Mouse (Mus musculus): ENCODE data around the gene 3110001I22Rik. TPM values are rescaled to one million over a fixed set of nuclear protein-coding genes. Genes with fewer than 3 reads are reported as not detected.
"Not testable (repeated sequence)": the region's sequence is repeated elsewhere in the genome, so short reads cannot be mapped to it uniquely, and the experiment has no call there.

The 3110001I22Rik gene
- polyA plus RNA-seq, 1 experiment from 2014 or later = 3.0 TPM

DNA sequence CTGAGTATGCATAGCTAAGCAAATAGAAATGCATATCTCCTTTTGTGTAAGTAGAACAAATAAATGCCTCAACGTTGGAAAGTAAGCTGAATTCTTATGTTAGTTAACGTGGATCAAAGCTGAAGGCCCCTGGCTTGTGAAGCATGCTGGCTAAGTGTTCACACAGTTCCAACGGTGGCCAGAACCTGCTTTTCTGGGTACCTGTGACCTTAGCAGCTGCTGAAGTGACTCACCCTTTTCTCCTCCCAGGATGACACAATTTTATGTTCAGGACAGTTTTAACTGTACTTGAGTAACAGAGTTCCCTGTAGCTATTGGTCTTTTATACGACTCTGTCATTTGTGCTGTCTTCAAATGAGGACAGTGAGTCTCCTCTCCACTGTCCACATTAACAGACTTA is 25.8 kb upstream of the 3110001I22Rik start:
- TF ChIP-seq CTCF (IDR thresholded peaks at IDR 0.05; ENCODE audit: low read depth) = no peak
- no peaks in the 10 kb centered on the region for H3K9me3 ChIP-seq (ENCODE audit: control insufficient read depth, low read length)
- no peak overlapping the region for H3K4me3 ChIP-seq (ENCODE audit: low read depth, low read length)
- H3K4me2 ChIP-seq (replicated peaks; ENCODE audit: low read depth) = no peak overlapping the region
- 0 out of 2 replicates have a peak overlapping the region, but pooled peaks have one; percentile 45 for H3K27ac ChIP-seq (replicated peaks)
- DNase-seq (ENCODE audit: low spot score) = peak; percentile 77
- 58% methylated on average over 4 of the region's 4 CpGs for WGBS
- H3K4me1 ChIP-seq (replicated peaks; ENCODE audit: control insufficient read depth, insufficient read depth) = no peaks in the 10 kb centered on the region
- peak; percentile 93 for ATAC-seq (ENCODE audit: low FRiP score, low TSS enrichment)
- H3K9ac ChIP-seq (ENCODE audit: low read length) = no peak overlapping the region
- H3K36me3 ChIP-seq (ENCODE audit: control insufficient read depth, insufficient read depth, low read length) = peaks cover 6% of the 10 kb centered on the region
- H3K27me3 ChIP-seq (ENCODE audit: control insufficient read depth, insufficient read depth, low read length) = no peaks in the 10 kb centered on the region

DNA sequence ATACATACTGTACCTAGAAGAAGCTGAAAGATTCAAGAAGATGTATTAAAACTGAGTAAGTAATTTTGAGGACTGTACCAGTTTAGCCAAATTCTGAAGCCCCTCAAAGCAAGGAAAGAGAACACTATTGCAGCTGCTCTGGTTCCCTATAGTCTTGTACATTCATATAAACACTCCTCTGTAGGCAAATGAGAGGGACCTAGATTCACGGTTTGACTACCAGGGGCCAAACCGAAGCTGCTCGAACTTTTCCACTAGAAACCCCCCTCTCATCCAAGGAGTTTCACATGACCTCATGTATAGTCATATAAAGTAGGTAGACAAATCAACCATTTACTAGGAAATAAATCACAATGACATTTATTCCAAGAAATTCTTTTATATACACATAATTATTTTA is 12.8 kb upstream of the 3110001I22Rik start:
- H3K9me3 ChIP-seq (ENCODE audit: control insufficient read depth, low read length) = no peaks in the 10 kb centered on the region
- no peak for ATAC-seq (ENCODE audit: low FRiP score, low TSS enrichment)
- no peaks in the 10 kb centered on the region for H3K4me1 ChIP-seq (replicated peaks; ENCODE audit: control insufficient read depth, insufficient read depth)
- no peak overlapping the region for H3K27ac ChIP-seq (replicated peaks)
- H3K36me3 ChIP-seq (ENCODE audit: control insufficient read depth, insufficient read depth, low read length) = peaks cover 11% of the 10 kb centered on the region
- H3K27me3 ChIP-seq (ENCODE audit: control insufficient read depth, insufficient read depth, low read length) = no peaks in the 10 kb centered on the region
- WGBS = 94% methylated on average over 3 of the region's 3 CpGs
- H3K9ac ChIP-seq (ENCODE audit: low read length) = no peak overlapping the region
- no peak for DNase-seq (ENCODE audit: low spot score)
- H3K4me3 ChIP-seq (ENCODE audit: low read depth, low read length) = no peak overlapping the region
- no peak overlapping the region for H3K4me2 ChIP-seq (replicated peaks; ENCODE audit: low read depth)
- TF ChIP-seq EP300 (optimal IDR thresholded peaks at IDR 0.05) (no peak), CTCF (IDR thresholded peaks at IDR 0.05; ENCODE audit: low read depth) (no peak)

DNA sequence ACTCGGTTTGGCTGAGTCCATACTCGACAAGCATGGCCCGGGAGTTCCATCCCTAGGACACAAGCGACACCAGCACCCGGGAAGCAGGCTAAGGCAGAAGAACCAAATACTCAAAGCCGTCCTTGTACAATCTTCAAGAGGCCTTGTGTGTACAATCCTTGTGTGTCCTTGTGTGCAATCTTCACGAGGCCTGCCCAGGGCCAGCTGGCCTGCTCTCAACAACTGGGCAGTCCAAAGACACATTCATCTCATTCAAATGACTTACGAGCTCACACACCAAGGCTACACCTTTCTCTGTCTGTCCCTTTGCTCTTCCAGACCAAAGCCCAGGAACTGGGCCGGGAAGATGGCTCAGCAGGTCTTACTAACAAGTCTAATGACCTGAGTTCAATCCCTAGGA is 11.0 kb upstream of the 3110001I22Rik start:
- H3K4me3 ChIP-seq (ENCODE audit: low read depth, low read length) = no peak overlapping the region
- H3K4me2 ChIP-seq (replicated peaks; ENCODE audit: low read depth) = no peak overlapping the region
- peaks cover 10% of the 10 kb centered on the region for H3K36me3 ChIP-seq (ENCODE audit: control insufficient read depth, insufficient read depth, low read length)
- TF ChIP-seq CTCF (IDR thresholded peaks at IDR 0.05; ENCODE audit: low read depth) (no peak), EP300 (optimal IDR thresholded peaks at IDR 0.05) (no peak)
- no peaks in the 10 kb centered on the region for H3K4me1 ChIP-seq (replicated peaks; ENCODE audit: control insufficient read depth, insufficient read depth)
- H3K27me3 ChIP-seq (ENCODE audit: control insufficient read depth, insufficient read depth, low read length) = no peaks in the 10 kb centered on the region
- H3K9me3 ChIP-seq (ENCODE audit: control insufficient read depth, low read length) = no peaks in the 10 kb centered on the region
- 89% methylated on average over 9 of the region's 9 CpGs for WGBS
- DNase-seq (ENCODE audit: low spot score) = no peak
- ATAC-seq (ENCODE audit: low FRiP score, low TSS enrichment) = no peak
- no peak overlapping the region for H3K27ac ChIP-seq (replicated peaks)
- H3K9ac ChIP-seq (ENCODE audit: low read length) = no peak overlapping the region

DNA sequence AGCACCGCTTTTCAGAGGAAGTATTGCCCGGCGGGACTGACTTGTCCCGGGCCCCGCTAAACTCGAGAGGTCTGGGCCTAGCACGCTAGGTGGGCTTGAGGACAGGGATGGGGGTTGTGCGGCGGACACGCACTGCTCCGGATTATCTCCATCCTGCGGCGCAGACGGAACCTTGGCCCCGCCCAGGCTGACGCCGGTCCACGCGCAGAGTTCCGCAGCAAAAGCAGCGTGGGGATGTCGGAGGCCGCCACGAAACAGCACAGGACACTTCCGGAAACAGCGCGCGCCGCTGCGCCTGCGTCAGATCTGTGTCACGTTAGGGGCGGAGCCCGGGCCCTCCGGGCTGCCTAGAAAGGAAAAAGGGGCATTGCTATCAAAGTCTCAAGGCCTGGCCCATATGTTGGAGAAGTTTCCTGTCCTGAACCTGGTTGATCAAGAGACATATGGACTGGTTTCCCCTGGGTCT is 3.8 kb upstream of the 3110001I22Rik start, which contains the start of gene Parn:
Parn (minus strand) TSS at position 293 of the 466 bp plus-strand sequence.
- Histone ChIP-seq H3K27ac (replicated peaks) (peak within 1 kb of the TSS; percentile 86), H3K4me1 (replicated peaks; ENCODE audit: control insufficient read depth, insufficient read depth) (no peaks in the 10 kb centered on the region; the same call in 1 of the 2 replicates), H3K36me3 (ENCODE audit: control insufficient read depth, insufficient read depth, low read length) (0 out of 2 replicates have a peak, but pooled peaks cover 2% of the 10 kb centered on the region), H3K4me2 (replicated peaks; ENCODE audit: low read depth) (peak within 1 kb of the TSS; percentile 63), H3K9ac (ENCODE audit: low read length) (peak within 1 kb of the TSS; percentile 75), H3K9me3 (ENCODE audit: control insufficient read depth, low read length) (no peaks in the 10 kb centered on the region), H3K4me3 (ENCODE audit: low read depth, low read length) (peak within 1 kb of the TSS; percentile 73), H3K27me3 (ENCODE audit: control insufficient read depth, insufficient read depth, low read length) (no peaks in the 10 kb centered on the region)
- DNase-seq (ENCODE audit: low spot score) = peak; percentile 95
- TF ChIP-seq EP300 (optimal IDR thresholded peaks at IDR 0.05) (no peak), CTCF (IDR thresholded peaks at IDR 0.05; ENCODE audit: low read depth) (peak; percentile 1; the same call in 1 of the 2 replicates)
- WGBS = under 1% methylated on average over 35 of the region's 35 CpGs
- peak; percentile 88 for ATAC-seq (ENCODE audit: low FRiP score, low TSS enrichment)

DNA sequence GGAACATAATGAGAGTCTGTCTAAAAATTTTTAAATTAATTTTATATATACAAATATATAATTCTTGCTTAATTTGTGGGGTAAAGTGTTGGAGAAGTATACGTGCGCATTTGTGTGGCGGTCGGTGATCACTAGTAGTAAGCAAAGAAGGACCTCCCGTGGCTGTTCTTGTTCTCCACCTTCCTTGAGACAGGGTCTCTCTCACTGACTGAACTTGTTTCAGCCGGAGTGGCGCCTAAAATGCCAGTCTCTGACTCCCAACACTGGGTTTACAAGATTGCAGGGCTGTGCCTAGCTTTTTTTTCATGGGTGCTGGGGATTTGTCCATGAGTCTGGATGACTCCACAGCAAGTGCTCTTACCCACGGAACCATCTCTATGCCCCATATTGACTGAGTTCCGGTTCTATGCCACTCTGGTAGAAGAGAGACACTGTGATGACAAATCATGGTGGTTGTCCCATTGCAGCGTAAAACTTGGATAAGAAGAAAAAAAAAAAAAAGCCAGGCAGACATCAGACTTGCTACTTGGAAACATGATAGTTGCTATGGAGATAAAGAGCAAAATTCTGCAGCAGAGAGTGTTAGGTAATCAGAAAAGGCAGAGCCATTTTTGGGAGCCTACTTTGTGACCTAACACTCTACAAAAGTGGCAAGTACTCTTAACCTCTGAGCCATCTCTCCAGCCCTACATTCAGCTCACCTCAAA is 3.2 kb upstream of the 3110001I22Rik start:
- Histone ChIP-seq H3K4me3 (ENCODE audit: low read depth, low read length) (0 out of 2 replicates have a peak overlapping the region, but pooled peaks have one; percentile 73), H3K4me2 (replicated peaks; ENCODE audit: low read depth) (peak overlapping the region; percentile 63), H3K9ac (ENCODE audit: low read length) (peak overlapping the region; percentile 75; the same call in 1 of the 2 replicates), H3K27ac (replicated peaks) (no peak overlapping the region; the same call in 1 of the 2 replicates), H3K27me3 (ENCODE audit: control insufficient read depth, insufficient read depth, low read length) (no peaks in the 10 kb centered on the region), H3K36me3 (ENCODE audit: control insufficient read depth, insufficient read depth, low read length) (0 out of 2 replicates have a peak, but pooled peaks cover 2% of the 10 kb centered on the region), H3K4me1 (replicated peaks; ENCODE audit: control insufficient read depth, insufficient read depth) (no peaks in the 10 kb centered on the region; the same call in 1 of the 2 replicates), H3K9me3 (ENCODE audit: control insufficient read depth, low read length) (no peaks in the 10 kb centered on the region)
- DNase-seq (ENCODE audit: low spot score) = no peak
- ATAC-seq (ENCODE audit: low FRiP score, low TSS enrichment) = no peak
- TF ChIP-seq EP300 (optimal IDR thresholded peaks at IDR 0.05) (no peak), CTCF (IDR thresholded peaks at IDR 0.05; ENCODE audit: low read depth) (no peak)
- 79% methylated on average over 10 of the region's 10 CpGs for WGBS

DNA sequence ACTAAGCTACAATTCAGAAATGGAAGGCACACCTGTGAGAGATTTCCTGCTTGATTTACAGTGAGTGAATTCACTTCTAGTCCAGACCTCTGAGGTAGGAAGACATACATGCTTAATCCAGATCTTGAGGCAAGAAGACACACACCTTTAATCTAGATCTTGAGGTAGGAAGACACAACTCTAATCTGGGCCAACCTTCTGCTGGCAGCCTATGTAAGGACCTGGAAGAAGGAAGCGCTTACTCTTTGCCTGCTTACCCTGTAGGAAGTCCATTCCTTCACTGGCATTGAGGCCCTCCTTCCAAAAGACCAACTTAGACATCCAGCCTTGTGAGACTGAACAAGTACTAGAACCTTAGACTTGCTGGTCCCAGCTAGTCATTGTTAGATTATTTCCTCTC is 2.4 kb upstream of the 3110001I22Rik start:
- no peak for ATAC-seq (ENCODE audit: low FRiP score, low TSS enrichment)
- no peak overlapping the region for H3K4me3 ChIP-seq (ENCODE audit: low read depth, low read length)
- H3K27me3 ChIP-seq (ENCODE audit: control insufficient read depth, insufficient read depth, low read length) = no peaks in the 10 kb centered on the region
- no peak overlapping the region for H3K27ac ChIP-seq (replicated peaks)
- TF ChIP-seq CTCF (IDR thresholded peaks at IDR 0.05; ENCODE audit: low read depth) (no peak), EP300 (optimal IDR thresholded peaks at IDR 0.05) (no peak)
- H3K9me3 ChIP-seq (ENCODE audit: control insufficient read depth, low read length) = no peaks in the 10 kb centered on the region
- no peaks in the 10 kb centered on the region; the same call in 1 of the 2 replicates for H3K4me1 ChIP-seq (replicated peaks; ENCODE audit: control insufficient read depth, insufficient read depth)
- no peak for DNase-seq (ENCODE audit: low spot score)
- no peak overlapping the region for H3K9ac ChIP-seq (ENCODE audit: low read length)
- no peak overlapping the region for H3K4me2 ChIP-seq (replicated peaks; ENCODE audit: low read depth)
- whole genome bisulfite sequencing = 100% methylated on average over 1 of the region's 1 CpGs
- 0 out of 2 replicates have a peak, but pooled peaks cover 2% of the 10 kb centered on the region for H3K36me3 ChIP-seq (ENCODE audit: control insufficient read depth, insufficient read depth, low read length)

DNA sequence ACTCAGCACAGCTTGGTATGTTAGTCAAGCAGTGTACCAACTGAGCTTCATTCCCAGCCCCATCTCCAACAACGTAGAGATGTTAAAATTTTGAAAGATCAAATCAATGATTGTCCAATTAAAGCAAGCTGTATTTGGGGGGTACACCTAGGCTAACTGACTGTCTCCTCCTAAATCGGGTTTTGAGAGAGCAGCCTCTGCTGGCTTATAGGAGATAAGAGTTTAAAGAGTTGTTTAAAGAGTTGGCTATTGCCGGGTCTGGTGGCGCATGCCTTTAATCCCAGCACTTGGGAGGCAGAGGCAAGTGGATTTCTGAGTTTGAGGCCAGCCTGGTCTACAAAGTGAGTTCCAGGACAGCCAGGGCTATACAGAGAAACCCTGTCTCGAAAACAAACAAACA is 833 bp upstream of the 3110001I22Rik start:
- H3K4me2 ChIP-seq (replicated peaks; ENCODE audit: low read depth); H3K27ac ChIP-seq (replicated peaks); H3K9ac ChIP-seq (ENCODE audit: low read length); ATAC-seq (ENCODE audit: low FRiP score, low TSS enrichment); H3K9me3 ChIP-seq (ENCODE audit: control insufficient read depth, low read length); DNase-seq (ENCODE audit: low spot score); H3K36me3 ChIP-seq (ENCODE audit: control insufficient read depth, insufficient read depth, low read length); H3K4me1 ChIP-seq (replicated peaks; ENCODE audit: control insufficient read depth, insufficient read depth); H3K27me3 ChIP-seq (ENCODE audit: control insufficient read depth, insufficient read depth, low read length); H3K4me3 ChIP-seq (ENCODE audit: low read depth, low read length): not testable (repeated sequence)
- WGBS = 66% methylated on average over 5 of the region's 5 CpGs

Measured in stomach, postnatal 0 days (tissue).